Mouse (Mus musculus): ENCODE data around the gene Cwc22.

DNA sequence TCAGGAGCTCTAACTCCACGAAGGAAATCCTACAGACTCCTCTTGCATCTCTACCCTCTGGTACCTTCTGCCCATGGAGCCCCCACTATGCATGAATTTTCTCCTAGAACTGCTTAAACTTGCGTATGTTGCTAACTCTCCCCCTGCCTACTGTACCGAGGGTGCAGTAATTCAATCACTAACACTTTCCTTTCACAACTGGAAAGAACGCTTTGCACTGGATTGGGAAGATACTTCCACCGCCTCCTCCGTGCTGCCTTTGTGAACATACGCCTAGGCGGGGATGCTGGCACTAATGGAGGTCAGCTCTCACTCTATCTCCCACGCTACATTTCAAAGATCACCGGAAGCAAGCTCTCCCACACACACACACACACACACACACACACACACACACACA lies 17.8 kb downstream of the Cwc22 start:
- no peak for TF ChIP-seq CTCF (IDR thresholded peaks at IDR 0.05)
- TF ChIP-seq POLR2A (IDR thresholded peaks at IDR 0.05; ENCODE audit: insufficient read depth, low read depth, low read length): no peak
- no peak for TF ChIP-seq EP300 (IDR thresholded peaks at IDR 0.05; ENCODE audit: insufficient read depth, low read depth, low read length)

Data from heart, adult 2 months (tissue).